Mouse (Mus musculus) v-Abl transformed pro-B cells (cell line): ENCODE measurements around the gene Ifi44.

Experiments
- in situ Hi-C, 2 experiments: fragments of 400-800 bp; cut with MboI; formaldehyde crosslinking; loops; one replicate each; pipeline ENCODE4 v1.15.1; 2025; ENCODE audit not compliant: unreplicated experiment in 2 of 2

Gene Ifi44

GRCm38 (mm10) chr3:151749737-151750136 lies at the start of gene Ifi44:
TSS of gene Ifi44 (minus strand) at chr3:151749960.
- in situ Hi-C loops = no loop called here

GRCm38 (mm10) chr3:151788622-151789021 lies 38.9 kb upstream of the Ifi44 start:
- in situ Hi-C loops = no loop called here

GRCm38 (mm10) chr3:151775089-151775488 lies 25.3 kb upstream of the Ifi44 start:
- in situ Hi-C loops = no loop called here

GRCm38 (mm10) chr3:151771074-151771473 lies 21.3 kb upstream of the Ifi44 start:
- in situ Hi-C loops = no loop called here

GRCm38 (mm10) chr3:151748514-151748913 lies 1.2 kb downstream of the Ifi44 start:
- in situ Hi-C loops = no loop called here

GRCm38 (mm10) chr3:151746058-151746457 lies 3.7 kb downstream of the Ifi44 start:
- in situ Hi-C loops = no loop called here

GRCm38 (mm10) chr3:151742223-151742622 lies 7.5 kb downstream of the Ifi44 start:
- in situ Hi-C loops = no loop called here

- in situ Hi-C loops = loop anchor here in 1 of 2 experiments (25.0 kb wide), 1 partner anchor 371 kb away; no protein-coding TSS in a partner anchor
These were observed 33.5 kb downstream of the Ifi44 start for GRCm38 (mm10) chr3:151716246-151716645.

- in situ Hi-C loops = loop anchor here in 1 of 2 experiments (25.0 kb wide), 1 partner anchor 380 kb away; no protein-coding TSS in a partner anchor
These were observed 42.4 kb downstream of the Ifi44 start for GRCm38 (mm10) chr3:151707335-151707734.
